Mouse (Mus musculus) heart, adult 2 months (tissue): ENCODE data around the gene Plau. TPM values are rescaled to one million over a fixed set of nuclear protein-coding genes. Genes with fewer than 3 reads are reported as not detected.

ENCODE experiments used
- DNase-seq, 2 experiments: peaks; one replicate each; pipeline ENCODE4 v3.0.0; 2021
- H3K27ac ChIP-seq: fragments of 200-600 bp; 2 replicates; pipeline ENCODE4 v1.8.1; 2022
- H3K27me3 ChIP-seq: fragments of 200-500 bp; 2 replicates; pipeline ENCODE4 v1.6.1; 2012; ENCODE audit warnings: mild to moderate bottlenecking, low read length, inconsistent platforms, mixed read lengths; ENCODE audit not compliant: control insufficient read depth, insufficient read depth
- H3K36me3 ChIP-seq: fragments of 200-500 bp; 2 replicates; pipeline ENCODE4 v1.6.1; 2012; ENCODE audit warnings: low read length, inconsistent platforms; ENCODE audit not compliant: control insufficient read depth, insufficient read depth
- H3K4me1 ChIP-seq: fragments of 200-500 bp; 2 replicates; pipeline ENCODE4 v1.6.1; 2011; ENCODE audit warnings: low read length; ENCODE audit not compliant: control insufficient read depth, insufficient read depth
- H3K4me3 ChIP-seq: fragments of 200-600 bp; 2 replicates; pipeline ENCODE4 v1.8.1; 2022
- H3K79me2 ChIP-seq: fragments of 200-500 bp; replicated peaks from 2 replicates; pipeline ENCODE4 v1.6.1; 2012; ENCODE audit warnings: mild to moderate bottlenecking, inconsistent platforms, low read length, moderate library complexity, mixed read lengths; ENCODE audit not compliant: control insufficient read depth, insufficient read depth
- H3K9ac ChIP-seq: fragments of 200-500 bp; 2 replicates; pipeline ENCODE4 v1.6.1; 2012; ENCODE audit warnings: low read depth, mild to moderate bottlenecking, control low read depth, inconsistent platforms, low read length, mixed read lengths
- CTCF ChIP-seq: fragments of 200-600 bp; IDR thresholded peaks from 2 replicates; pipeline ENCODE4 v1.8.1; 2022; ENCODE audit warnings: antibody characterized with exemption, mild to moderate bottlenecking, moderate library complexity
- EP300 ChIP-seq: fragments of 200-500 bp; IDR thresholded peaks from 2 replicates; pipeline ENCODE4 v1.6.1; 2011; ENCODE audit warnings: low read depth, low read length, control low read depth; ENCODE audit not compliant: insufficient read depth
- POLR2A ChIP-seq: fragments of 200-500 bp; IDR thresholded peaks from 2 replicates; pipeline ENCODE4 v1.6.1; 2011; ENCODE audit warnings: mild to moderate bottlenecking, low read depth, low read length, control low read depth; ENCODE audit not compliant: insufficient read depth
- WGBS: fragments of 180-500 bp; shearing (Covaris S2); methylation state at CpG from one replicate; pipeline ENCODE4 v1.1.7; 2018; 5-methylcytosine and 5-hydroxymethylcytosine counted together
- intact Hi-C: fragments of 180-260 bp; cut with DNase I; formaldehyde crosslinking; loops from one replicate; pipeline ENCODE4 v1.15.1; 2025
- polyA plus RNA-seq: library from polyadenylated mRNA; depleted of rRNA; stranded (reverse); fragments of >200 nt; gene quantifications from 2 replicates; pipeline ENCODE4 v1.2.3, GENCODE M21; 2012
- total RNA-seq, 2 experiments: library from RNA; stranded (reverse); gene quantifications; 2 replicates each; pipeline ENCODE4 v1.2.3; 2021

The Plau gene
- total and polyA plus RNA-seq, 3 experiments: 1.8 to 6.2 (median 3.4) TPM

DNA sequence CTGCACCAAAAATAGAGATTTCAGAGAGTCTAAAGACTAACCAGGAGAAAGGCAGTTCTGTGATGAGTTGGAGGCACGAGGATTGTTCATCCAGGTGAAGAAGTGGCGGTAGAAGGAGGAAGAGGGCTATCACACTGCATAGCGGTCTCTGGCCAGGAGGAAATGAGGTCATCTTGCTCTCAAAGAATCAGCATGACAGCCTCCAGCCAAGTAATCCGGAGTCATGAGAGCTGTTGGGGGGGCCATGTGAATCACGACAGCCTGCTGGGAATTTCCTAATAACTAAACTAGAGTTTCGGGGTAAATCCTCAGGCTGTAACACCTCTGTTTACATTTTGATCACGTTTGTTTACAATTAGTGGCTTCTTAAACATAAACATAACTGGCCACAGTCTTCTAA lies 2.3 kb upstream of the Plau start:
- Histone ChIP-seq H3K4me3 (no peak overlapping the region), H3K4me1 (peaks cover 4% of the 10 kb centered on the region; the same call in 1 of the 2 replicates), H3K36me3 (no peaks in the 10 kb centered on the region), H3K9ac (no peak overlapping the region), H3K27me3 (no peaks in the 10 kb centered on the region), H3K79me2 (no peaks in the 10 kb centered on the region), H3K27ac (no peak overlapping the region)
- intact Hi-C loops: no loop called here
- peak in 1 of 2 experiments; percentile 42 for DNase-seq
- no peak for TF ChIP-seq EP300
- TF ChIP-seq CTCF: no peak
- TF ChIP-seq POLR2A: no peak
- WGBS: 15% methylated on average over 7 of the region's 7 CpGs

- WGBS: 11% methylated on average over 10 of the region's 10 CpGs
- no peaks in the 10 kb centered on the region for H3K36me3 ChIP-seq
- H3K9ac ChIP-seq: peak overlapping the region; percentile 82
- H3K4me3 ChIP-seq: peak overlapping the region; percentile 56
- TF ChIP-seq EP300: no peak
- TF ChIP-seq CTCF: no peak
- no peak for TF ChIP-seq POLR2A
- DNase-seq: no peak
- H3K4me1 ChIP-seq: peaks cover 1% of the 10 kb centered on the region; the same call in 1 of the 2 replicates
- no peaks in the 10 kb centered on the region for H3K79me2 ChIP-seq
- no peaks in the 10 kb centered on the region for H3K27me3 ChIP-seq
- peak overlapping the region; percentile 74 for H3K27ac ChIP-seq
- intact Hi-C loops: loop anchor here (1.0 kb wide), 1 partner anchor 36 kb away; no protein-coding TSS in a partner anchor
Measured at GRCm38 (mm10) chr14:20836905-20837376, 481 bp downstream of the Plau start.

DNA sequence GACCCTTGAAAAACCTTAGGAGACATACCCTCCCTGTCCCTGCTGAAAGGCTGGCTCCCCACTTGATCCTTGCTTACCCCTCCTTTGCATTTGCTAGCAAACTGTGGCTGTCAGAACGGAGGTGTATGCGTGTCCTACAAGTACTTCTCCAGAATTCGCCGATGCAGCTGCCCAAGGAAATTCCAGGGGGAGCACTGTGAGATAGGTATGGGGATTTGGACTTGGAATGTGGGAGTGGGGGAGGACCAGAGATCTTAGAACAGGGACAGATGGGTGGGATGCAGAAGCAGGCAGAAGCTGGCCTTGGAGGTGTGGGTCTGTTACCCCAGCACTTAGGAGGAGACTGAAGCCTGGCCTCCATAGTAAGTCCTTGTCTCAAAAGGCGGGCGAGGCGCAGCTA lies 1.2 kb downstream of the Plau start:
- 89% methylated on average over 7 of the region's 7 CpGs for WGBS
- Histone ChIP-seq H3K4me3 (no peak overlapping the region), H3K36me3 (no peaks in the 10 kb centered on the region), H3K9ac (no peak overlapping the region), H3K27me3 (no peaks in the 10 kb centered on the region), H3K4me1 (peaks cover 1% of the 10 kb centered on the region; the same call in 1 of the 2 replicates), H3K27ac (no peak overlapping the region), H3K79me2 (no peaks in the 10 kb centered on the region)
- DNase-seq: no peak
- intact Hi-C loops: no loop called here
- TF ChIP-seq CTCF (no peak), EP300 (no peak), POLR2A (no peak)

GRCm38 (mm10) chr14:20841526-20841925 lies 5.1 kb downstream of the Plau start:
- intact Hi-C loops: no loop called here
- no peak overlapping the region for H3K27ac ChIP-seq
- DNase-seq: no peak
- H3K79me2 ChIP-seq: no peaks in the 10 kb centered on the region
- H3K4me3 ChIP-seq: no peak overlapping the region
- peaks cover 5% of the 10 kb centered on the region for H3K4me1 ChIP-seq
- 93% methylated on average over 2 of the region's 2 CpGs for WGBS
- no peak overlapping the region for H3K9ac ChIP-seq
- H3K36me3 ChIP-seq: no peaks in the 10 kb centered on the region
- H3K27me3 ChIP-seq: no peaks in the 10 kb centered on the region
- TF ChIP-seq CTCF: no peak
- no peak for TF ChIP-seq POLR2A
- TF ChIP-seq EP300: no peak

GRCm38 (mm10) chr14:20842629-20843028 lies 6.2 kb downstream of the Plau start:
- TF ChIP-seq EP300: no peak
- no peak for TF ChIP-seq CTCF
- TF ChIP-seq POLR2A: no peak
- Histone ChIP-seq H3K27me3 (no peaks in the 10 kb centered on the region), H3K4me1 (peaks cover 5% of the 10 kb centered on the region), H3K9ac (no peak overlapping the region), H3K27ac (no peak overlapping the region), H3K4me3 (no peak overlapping the region), H3K79me2 (no peaks in the 10 kb centered on the region), H3K36me3 (no peaks in the 10 kb centered on the region)
- WGBS: 51% methylated on average over 3 of the region's 3 CpGs
- DNase-seq: no peak
- intact Hi-C loops: no loop called here

DNA sequence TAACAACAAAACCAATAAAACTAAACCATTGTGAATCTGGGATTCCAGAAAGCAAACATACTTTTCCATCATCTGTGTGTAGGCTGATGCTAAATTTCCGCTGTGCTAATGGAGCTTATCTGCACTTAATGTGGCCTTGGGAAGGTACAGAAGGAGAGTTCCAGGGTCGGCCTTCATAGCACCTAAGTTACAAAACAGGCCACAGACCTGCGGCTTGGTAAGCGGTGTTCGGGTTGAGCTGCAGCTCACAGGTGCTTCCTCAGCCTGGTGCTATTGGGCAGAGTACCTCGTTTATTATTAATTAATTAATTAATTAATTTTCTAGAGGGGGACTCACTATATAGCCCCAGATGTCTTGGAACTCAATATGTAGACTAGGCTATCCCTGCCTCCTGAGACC lies 7.7 kb downstream of the Plau start:
- 85% methylated on average over 6 of the region's 6 CpGs for WGBS
- no peak for DNase-seq
- Histone ChIP-seq H3K27me3 (no peaks in the 10 kb centered on the region), H3K27ac (no peak overlapping the region), H3K4me3 (no peak overlapping the region), H3K4me1 (peaks cover 5% of the 10 kb centered on the region), H3K79me2 (no peaks in the 10 kb centered on the region), H3K9ac (no peak overlapping the region), H3K36me3 (no peaks in the 10 kb centered on the region)
- intact Hi-C loops: no loop called here
- no peak for TF ChIP-seq POLR2A
- no peak for TF ChIP-seq EP300
- TF ChIP-seq CTCF: no peak
